Mouse (Mus musculus) thymus, postnatal 4 days (tissue): ENCODE data around the gene Kctd3.
A peak's percentile ranks its signal among the peaks of the same experiment; 100 is the strongest.
"Not testable (repeated sequence)": the region's sequence is repeated elsewhere in the genome, so short reads cannot be mapped to it uniquely, and the experiment has no call there.

Source experiments
- DNase-seq: peaks from one replicate; pipeline ENCODE4 v3.0.0; 2021

Gene Kctd3

GRCm38 (mm10) chr1:189007239-189007979 lies at the start of gene Kctd3:
Gene Kctd3 (minus strand): TSS chr1:189007841.
- DNase-seq: peak; percentile 100

GRCm38 (mm10) chr1:189057425-189057824 lies 49.8 kb upstream of the Kctd3 start:
- DNase-seq: peak; percentile 13

- DNase-seq: no peak
Measured at GRCm38 (mm10) chr1:189055933-189056332, 48.3 kb upstream of the Kctd3 start.

GRCm38 (mm10) chr1:189054941-189055551 lies 47.4 kb upstream of the Kctd3 start:
- no peak for DNase-seq

GRCm38 (mm10) chr1:189054191-189054590 lies 46.5 kb upstream of the Kctd3 start:
- DNase-seq: no peak

- DNase-seq: no peak
Measured at GRCm38 (mm10) chr1:189052189-189052588, 44.5 kb upstream of the Kctd3 start.

GRCm38 (mm10) chr1:189050122-189050521 lies 42.5 kb upstream of the Kctd3 start:
- no peak for DNase-seq

- DNase-seq: no peak
Measured at GRCm38 (mm10) chr1:189048331-189048730, 40.7 kb upstream of the Kctd3 start.

- no peak for DNase-seq
Measured at GRCm38 (mm10) chr1:189047918-189048317, 40.3 kb upstream of the Kctd3 start.

- DNase-seq: no peak
Measured at GRCm38 (mm10) chr1:189046831-189047230, 39.2 kb upstream of the Kctd3 start.

- DNase-seq: no peak
Measured at GRCm38 (mm10) chr1:189046301-189046700, 38.7 kb upstream of the Kctd3 start.

GRCm38 (mm10) chr1:189041261-189041660 lies 33.6 kb upstream of the Kctd3 start:
- DNase-seq: no peak

GRCm38 (mm10) chr1:189039348-189039747 lies 31.7 kb upstream of the Kctd3 start:
- no peak for DNase-seq

- DNase-seq: not testable (repeated sequence)
Measured at GRCm38 (mm10) chr1:189032817-189033216, 25.2 kb upstream of the Kctd3 start.

GRCm38 (mm10) chr1:189030975-189031374 lies 23.3 kb upstream of the Kctd3 start:
- no peak for DNase-seq

GRCm38 (mm10) chr1:189028267-189028666 lies 20.6 kb upstream of the Kctd3 start:
- DNase-seq: peak; percentile 31

- DNase-seq: peak; percentile 23
Measured at GRCm38 (mm10) chr1:189026885-189027284, 19.2 kb upstream of the Kctd3 start.

GRCm38 (mm10) chr1:189023701-189024080 lies 16.1 kb upstream of the Kctd3 start:
- DNase-seq: no peak

GRCm38 (mm10) chr1:189022925-189023700 lies 15.5 kb upstream of the Kctd3 start:
- no peak for DNase-seq

- no peak for DNase-seq
Measured at GRCm38 (mm10) chr1:189015372-189015771, 7.7 kb upstream of the Kctd3 start.

GRCm38 (mm10) chr1:189013587-189013921 lies 5.9 kb upstream of the Kctd3 start:
- DNase-seq: no peak

GRCm38 (mm10) chr1:189012846-189013586 lies 5.4 kb upstream of the Kctd3 start:
- DNase-seq: no peak

GRCm38 (mm10) chr1:189010671-189011070 lies 3.0 kb upstream of the Kctd3 start:
- DNase-seq: no peak
